Mouse (Mus musculus): Measurements from ENCODE around the gene Gpc3.

GRCm38 (mm10) chrX:52277599-52277998 lies 336.2 kb downstream of the Gpc3 start:
- TF ChIP-seq ZC3H11A (IDR thresholded peaks at IDR 0.05; ENCODE audit: borderline replicate concordance, low read depth, low read length) (no peak), HCFC1 (IDR thresholded peaks at IDR 0.05; ENCODE audit: borderline replicate concordance, insufficient read depth, low read length) (no peak), MAFK (IDR thresholded peaks at IDR 0.05; ENCODE audit: insufficient read depth, low read depth, low read length) (no peak), ZNF384 (IDR thresholded peaks at IDR 0.05; ENCODE audit: low read depth, low read length) (no peak), CHD2 (IDR thresholded peaks at IDR 0.05; ENCODE audit: low read depth, low read length) (no peak)
